Comparison of ENCODE assay signal across 8 mouse cellular contexts in genomic region chr8:88119076-88119475, GRCm38 (mm10). TPM values are rescaled to one million over a fixed set of nuclear protein-coding genes. Genes with fewer than 3 reads are reported as not detected.
DNase-seq lines count a peak whose midpoint lies in the region; ATAC-seq and TF ChIP-seq lines count a peak whose summit lies in the region.

No protein-coding gene starts in this region.

- TF ChIP-seq POLR2A in cerebellum, adult 2 months (IDR thresholded peaks at IDR 0.05; ENCODE audit: borderline replicate concordance, insufficient read depth, low read length) = no peak

- peak overlapping the region; percentile 62 for H3K4me2 ChIP-seq in forebrain, embryonic 11.5 days (ENCODE audit: low read depth, low read length, severe bottlenecking)
- H3K4me2 ChIP-seq in intestine, embryonic 15.5 days (replicated peaks) = peak overlapping the region; percentile 50

- peaks cover 25% of the 10 kb centered on the region for H3K36me3 ChIP-seq in G1E (replicated peaks)
- H3K36me3 ChIP-seq in forebrain, embryonic 11.5 days (ENCODE audit: control insufficient read depth, insufficient read depth, low read length) = no peaks in the 10 kb centered on the region; the same call in 1 of the 2 replicates
- H3K36me3 ChIP-seq in intestine, embryonic 15.5 days = 0 out of 2 replicates have a peak, but pooled peaks cover 1% of the 10 kb centered on the region

- peak overlapping the region; percentile 75 for H3K9ac ChIP-seq in forebrain, embryonic 11.5 days (ENCODE audit: low read length)
- peak overlapping the region; percentile 94 for H3K9ac ChIP-seq in intestine, embryonic 15.5 days

- 1% methylated on average over 11 of the region's 11 CpGs for WGBS in cerebellum, adult 2 months
- WGBS in forebrain, embryonic 11.5 days = 1% methylated on average over 11 of the region's 11 CpGs
- WGBS in intestine, embryonic 15.5 days = 2% methylated on average over 11 of the region's 11 CpGs

- no peaks in the 10 kb centered on the region for H3K9me3 ChIP-seq in G1E (replicated peaks)
- H3K9me3 ChIP-seq in forebrain, embryonic 11.5 days (ENCODE audit: control insufficient read depth, low read length) = no peaks in the 10 kb centered on the region
- no peaks in the 10 kb centered on the region for H3K9me3 ChIP-seq in intestine, embryonic 15.5 days

- peak in 1 of 2 experiments; percentile 36 for DNase-seq in cerebellum, adult 2 months
- DNase-seq in cerebellum, adult 9-10 months = no peak
- DNase-seq in G1E (ENCODE audit: low spot score) = peak; percentile 9
- DNase-seq in forebrain, embryonic 11.5 days (ENCODE audit: low spot score) = no peak
- DNase-seq in lung, postnatal 36 days = peak; percentile 17
- peak; percentile 29 for DNase-seq in testis, postnatal 14 days (ENCODE audit: low spot score)
- DNase-seq in left cerebral cortex, postnatal 10 days (ENCODE audit: extremely low spot score in 1 of 2, low spot score in 2 of 2) = no peak

- no peak for ATAC-seq in G1E (ENCODE audit: extremely low read depth, insufficient number of reproducible peaks, low FRiP score, poor library complexity, severe bottlenecking)
- ATAC-seq in forebrain, embryonic 11.5 days (replicated peaks; ENCODE audit: low FRiP score) = peak; percentile 64
- ATAC-seq in intestine, embryonic 15.5 days = peak; percentile 60

- H3K4me3 ChIP-seq in cerebellum, adult 2 months (replicated peaks; ENCODE audit: insufficient read depth, low read depth, low read length) = peak overlapping the region; percentile 97
- H3K4me3 ChIP-seq in G1E (ENCODE audit: low read depth, low read length) = peak overlapping the region; percentile 89
- H3K4me3 ChIP-seq in forebrain, embryonic 11.5 days (ENCODE audit: low read depth, low read length) = peak overlapping the region; percentile 76
- peak overlapping the region; percentile 98 for H3K4me3 ChIP-seq in intestine, embryonic 15.5 days (replicated peaks)

- H3K4me1 ChIP-seq in cerebellum, adult 2 months (ENCODE audit: control insufficient read depth, insufficient read depth, low read length) = no peaks in the 10 kb centered on the region
- peaks cover 3% of the 10 kb centered on the region; the same call in 1 of the 2 replicates for H3K4me1 ChIP-seq in G1E (ENCODE audit: insufficient read depth, low read depth, low read length)
- H3K4me1 ChIP-seq in forebrain, embryonic 11.5 days (replicated peaks; ENCODE audit: control insufficient read depth, insufficient read depth, low read length) = no peaks in the 10 kb centered on the region
- H3K4me1 ChIP-seq in intestine, embryonic 15.5 days (replicated peaks) = no peaks in the 10 kb centered on the region

- no peak for TF ChIP-seq CTCF in cerebellum, adult 2 months (IDR thresholded peaks at IDR 0.05; ENCODE audit: borderline replicate concordance, insufficient read depth, low read depth, low read length)
- TF ChIP-seq CTCF in G1E (IDR thresholded peaks at IDR 0.05; ENCODE audit: low read depth, low read length) = no peak

- 0 out of 2 replicates have a peak overlapping the region, but pooled peaks have one; percentile 49 for H3K27ac ChIP-seq in cerebellum, adult 2 months (ENCODE audit: insufficient read depth, low read length)
- no peak overlapping the region for H3K27ac ChIP-seq in forebrain, embryonic 11.5 days (ENCODE audit: low read depth, low read length)
- H3K27ac ChIP-seq in intestine, embryonic 15.5 days = peak overlapping the region; percentile 81; the same call in 1 of the 2 replicates

- intact Hi-C loops in left cerebral cortex, postnatal 10 days (cut with DNase I) = no loop called here

- H3K27me3 ChIP-seq in cerebellum, adult 2 months (ENCODE audit: control insufficient read depth, insufficient read depth, low read length) = no peaks in the 10 kb centered on the region
- H3K27me3 ChIP-seq in G1E (ENCODE audit: insufficient read depth, low read length) = peaks cover 25% of the 10 kb centered on the region
- H3K27me3 ChIP-seq in forebrain, embryonic 11.5 days (ENCODE audit: control insufficient read depth, insufficient read depth, low read length) = no peaks in the 10 kb centered on the region
- H3K27me3 ChIP-seq in intestine, embryonic 15.5 days (replicated peaks) = no peaks in the 10 kb centered on the region

RNA-seq across cellular contexts. Expression of gene Cnep1r1, which starts 0.5 kb away (rescaled TPM):
- 47.3 and 48.3 TPM in 2 replicates for polyA plus RNA-seq in cerebellum, adult 2 months (2012; rRNA removed)
- total RNA-seq in G1E (2014; fragmentation: Nextera tagmentation) (74.4 and 82.6 TPM in 2 replicates), G1E (2017) (11.2 and 11.8 TPM in 2 replicates)
- polyA plus RNA-seq in G1E (2012) = 10.7 and 12.7 TPM in 2 replicates
- 34.9 and 39.1 TPM in 2 replicates for polyA plus RNA-seq in forebrain, embryonic 11.5 days (2014; fragmentation: Nextera tagmentation; extraction: Ambion mirVana)
- 39.5 and 42.0 TPM in 2 replicates for polyA plus RNA-seq in intestine, embryonic 15.5 days (2015; fragmentation: Nextera tagmentation; extraction: Ambion mirVana)
- total RNA-seq in left cerebral cortex, postnatal 10 days (2021) = 10 to 100 TPM; 29.4 to 32.7 TPM

RNA-seq across cellular contexts. Expression of gene Heatr3, which starts 18.6 kb away (rescaled TPM):
- polyA plus RNA-seq in cerebellum, adult 2 months (2012; rRNA removed) = 40.0 and 45.2 TPM in 2 replicates
- total RNA-seq in G1E (2014; fragmentation: Nextera tagmentation) = 37.1 and 44.9 TPM in 2 replicates
- 33.6 and 44.5 TPM in 2 replicates for total RNA-seq in G1E (2017)
- 12.9 and 13.4 TPM in 2 replicates for polyA plus RNA-seq in G1E (2012)
- 50.8 and 53.2 TPM in 2 replicates for polyA plus RNA-seq in forebrain, embryonic 11.5 days (2014; fragmentation: Nextera tagmentation; extraction: Ambion mirVana)
- 39.5 and 41.0 TPM in 2 replicates for polyA plus RNA-seq in intestine, embryonic 15.5 days (2015; fragmentation: Nextera tagmentation; extraction: Ambion mirVana)
- 10 to 100 TPM; 26.7 to 30.2 TPM for total RNA-seq in left cerebral cortex, postnatal 10 days (2021)

Comparison
In these comparisons a context has a peak if more than half of its experiments do, and no peak if none do; other contexts are left out.
1. DNase-seq: peak in G1E (single experiment), lung, postnatal 36 days (single experiment) and testis, postnatal 14 days (single experiment); none in cerebellum, adult 9-10 months (single experiment), forebrain, embryonic 11.5 days (single experiment) and left cerebral cortex, postnatal 10 days (0 of 2).
2. Peak in every context shown above with its lines, with median percentiles within 50 percentile points of each other: H3K4me3 ChIP-seq.